Mouse (Mus musculus): Measurements from ENCODE around the gene Aspm.
A peak's percentile ranks its signal among the peaks of the same experiment; 100 is the strongest.

Aspm gene

DNA sequence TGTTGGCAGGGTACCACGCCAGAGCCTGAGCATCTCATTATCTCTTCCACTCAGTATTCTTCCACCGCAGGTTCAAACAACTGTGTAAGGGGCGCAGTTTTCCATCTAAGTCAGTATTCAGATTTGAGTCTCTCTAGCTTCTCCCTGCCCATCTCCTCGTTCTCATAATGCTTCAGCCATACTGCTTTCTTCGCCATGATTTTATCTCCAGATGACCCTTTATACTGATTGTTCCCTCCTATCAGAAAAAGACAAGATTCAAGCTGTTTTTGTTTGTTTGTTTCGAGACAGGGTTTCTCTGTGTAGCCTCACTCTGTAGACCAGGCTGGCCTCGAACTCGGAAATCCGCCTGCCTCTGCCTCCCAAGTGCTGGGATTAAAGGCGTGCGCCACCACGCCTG lies 60.0 kb downstream of the Aspm start:
- DNase-seq, result peak in 1 of 2 experiments; percentile 9

Data from kidney, postnatal 25 days (tissue).